Mouse (Mus musculus) cerebral cortex, adult 2 months (tissue): ENCODE data around the gene Abr.

Experiments used
- WGBS: fragments of 180-500 bp; shearing (Covaris S2); methylation state at CpG from one replicate; pipeline ENCODE4 v1.1.7; 2018; 5-methylcytosine and 5-hydroxymethylcytosine counted together

Abr gene

DNA sequence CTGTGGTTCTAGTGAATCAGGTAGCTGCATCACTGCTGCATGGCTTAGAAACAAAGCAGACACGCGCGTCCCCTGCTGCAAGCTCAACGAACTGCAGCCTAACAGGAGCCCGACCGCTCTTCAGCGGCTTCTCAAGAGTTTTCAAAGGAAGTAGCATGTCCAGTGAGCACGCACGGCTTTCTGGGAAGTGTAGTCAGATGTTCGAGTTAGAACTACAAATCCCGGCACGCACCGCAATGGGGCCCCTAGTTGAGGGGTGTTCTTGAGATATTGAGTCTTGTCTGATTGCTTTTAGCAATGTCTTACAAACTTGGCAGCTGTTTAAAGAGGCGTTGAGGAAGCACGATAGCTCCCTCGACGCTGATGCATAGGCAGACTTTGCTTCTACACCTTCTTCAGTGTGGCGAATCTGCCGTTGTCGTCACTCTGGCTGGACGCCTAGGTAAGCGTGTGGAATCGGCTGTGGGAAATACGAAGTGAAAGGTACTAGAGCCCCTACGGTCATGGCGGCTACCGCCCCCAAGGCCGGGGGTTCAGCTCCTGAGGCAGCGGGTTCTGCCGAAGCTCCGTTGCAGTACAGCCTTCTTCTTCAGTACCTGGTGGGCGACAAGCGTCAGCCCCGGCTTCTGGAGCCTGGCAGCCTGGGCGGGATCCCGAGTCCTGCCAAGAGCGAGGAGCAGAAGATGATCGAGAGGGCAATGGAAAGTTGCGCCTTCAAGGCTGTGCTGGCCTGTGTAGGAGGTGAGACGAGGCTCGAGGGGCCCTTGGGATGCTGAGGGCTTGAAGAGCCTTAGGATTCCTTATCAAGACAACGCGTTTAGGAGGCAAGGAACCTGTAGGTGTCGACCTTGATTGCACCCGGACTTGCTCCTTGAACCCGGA, 215.2 kb downstream of the Abr start, which contains the start of gene Timm22:
TSS of gene Timm22 (plus strand) at position 251 of the 882 bp plus-strand sequence.
- under 1% methylated on average over 46 of the region's 46 CpGs for WGBS

DNA sequence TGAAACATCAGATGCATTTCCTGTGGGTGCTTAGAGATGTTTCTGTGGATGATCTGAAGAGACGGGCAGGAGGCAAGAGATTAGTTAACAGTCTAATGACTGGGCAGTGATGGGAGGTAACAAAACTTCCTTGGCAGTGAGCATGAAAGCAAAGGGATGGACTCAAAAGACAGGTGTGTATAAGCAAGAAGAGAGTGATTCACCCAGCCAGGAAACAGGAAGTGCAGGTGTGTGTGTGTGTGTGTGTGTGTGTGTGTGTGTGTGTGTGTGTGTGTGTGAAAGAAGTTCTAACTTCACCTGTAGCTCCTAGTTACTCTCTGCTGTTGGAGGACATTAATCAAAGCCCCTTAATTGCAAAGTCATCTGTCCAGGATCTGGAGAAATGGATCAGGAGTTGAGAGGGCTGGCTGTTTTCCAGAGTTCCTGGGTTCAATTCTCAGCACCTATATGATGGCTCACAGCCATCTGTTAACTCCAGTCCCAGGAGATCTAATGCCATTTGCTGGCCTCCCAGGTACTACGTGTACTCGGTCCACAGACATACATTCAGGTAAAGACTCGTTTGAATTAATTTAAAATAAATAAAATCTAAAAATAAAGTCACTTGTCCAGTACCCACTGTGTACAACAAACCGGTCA, 216.4 kb downstream of the Abr start:
- 74% methylated on average over 5 of the region's 5 CpGs for WGBS

DNA sequence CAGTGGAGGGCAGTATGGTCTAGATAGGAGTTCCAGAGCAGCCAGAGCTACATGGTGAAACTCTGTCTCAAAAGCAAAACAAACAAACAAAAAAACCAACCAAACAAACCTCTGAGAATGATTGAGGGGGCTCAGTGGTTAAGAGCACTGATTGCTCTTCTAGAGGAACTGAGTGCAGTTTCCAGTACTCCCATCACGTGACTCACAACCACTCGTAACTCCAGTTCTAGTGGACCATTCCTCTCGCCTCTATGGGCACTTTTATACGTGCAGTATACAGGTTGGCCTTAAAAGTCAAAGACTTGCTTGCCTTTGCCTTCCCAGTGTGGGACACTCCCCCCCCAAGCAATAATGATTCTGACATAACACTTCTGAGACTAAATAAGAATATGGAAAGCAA, 217.0 kb downstream of the Abr start:
- 74% methylated on average over 4 of the region's 4 CpGs for WGBS

DNA sequence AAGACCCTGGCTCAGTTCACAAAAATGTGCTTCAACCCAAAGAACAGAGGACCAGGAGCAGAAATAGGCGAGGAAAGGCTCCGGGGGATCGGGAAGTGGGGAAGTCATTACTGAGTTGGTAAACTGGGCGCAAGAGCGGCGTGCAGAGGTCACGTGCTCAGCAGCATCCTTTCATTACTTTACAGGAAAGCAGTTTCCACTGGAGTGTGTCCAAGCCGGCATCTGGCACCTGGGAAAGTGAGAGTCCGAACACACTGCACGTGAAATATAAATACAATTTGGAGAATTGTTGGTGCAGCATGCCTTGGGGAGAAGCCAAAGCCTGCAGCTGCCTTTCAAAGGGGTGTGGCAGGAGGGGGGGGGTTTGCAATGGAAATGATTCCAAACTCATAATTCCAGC, 220.7 kb downstream of the Abr start:
- WGBS, result 44% methylated on average over 10 of the region's 10 CpGs

DNA sequence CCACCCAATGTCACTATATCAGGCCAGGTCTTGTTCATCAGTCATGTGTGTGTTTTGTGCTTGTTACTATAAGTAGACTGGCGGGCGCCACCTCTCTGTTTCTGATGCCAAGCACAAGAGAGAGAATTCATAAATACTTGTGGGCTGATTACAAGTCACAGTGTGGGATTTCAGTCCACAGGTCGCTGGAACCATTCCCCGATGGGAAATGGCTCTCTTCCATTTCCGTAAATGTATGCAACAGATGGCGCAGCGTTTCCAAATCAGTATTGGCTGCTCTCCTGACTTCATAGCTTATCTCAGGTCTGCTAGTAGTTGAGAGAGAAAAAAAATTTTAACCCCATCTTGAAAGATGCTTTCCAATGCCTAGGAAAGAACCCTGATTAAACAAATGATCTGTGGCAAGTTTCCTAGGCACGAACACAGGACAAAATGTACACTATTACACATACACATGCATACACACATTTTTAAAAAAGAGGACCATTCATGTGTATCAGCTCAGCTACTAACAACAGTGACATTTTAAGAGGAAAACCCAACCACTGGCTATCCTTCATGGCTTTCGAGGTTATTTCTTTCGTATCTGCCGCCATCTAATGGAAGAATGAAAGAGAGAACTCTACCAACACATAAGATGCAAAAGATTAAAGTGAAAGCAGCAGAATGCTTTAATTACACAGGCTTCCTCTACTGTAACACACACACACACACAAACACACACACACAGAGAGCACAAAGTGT, 222.4 kb downstream of the Abr start:
- WGBS, result 2% methylated on average over 11 of the region's 11 CpGs

DNA sequence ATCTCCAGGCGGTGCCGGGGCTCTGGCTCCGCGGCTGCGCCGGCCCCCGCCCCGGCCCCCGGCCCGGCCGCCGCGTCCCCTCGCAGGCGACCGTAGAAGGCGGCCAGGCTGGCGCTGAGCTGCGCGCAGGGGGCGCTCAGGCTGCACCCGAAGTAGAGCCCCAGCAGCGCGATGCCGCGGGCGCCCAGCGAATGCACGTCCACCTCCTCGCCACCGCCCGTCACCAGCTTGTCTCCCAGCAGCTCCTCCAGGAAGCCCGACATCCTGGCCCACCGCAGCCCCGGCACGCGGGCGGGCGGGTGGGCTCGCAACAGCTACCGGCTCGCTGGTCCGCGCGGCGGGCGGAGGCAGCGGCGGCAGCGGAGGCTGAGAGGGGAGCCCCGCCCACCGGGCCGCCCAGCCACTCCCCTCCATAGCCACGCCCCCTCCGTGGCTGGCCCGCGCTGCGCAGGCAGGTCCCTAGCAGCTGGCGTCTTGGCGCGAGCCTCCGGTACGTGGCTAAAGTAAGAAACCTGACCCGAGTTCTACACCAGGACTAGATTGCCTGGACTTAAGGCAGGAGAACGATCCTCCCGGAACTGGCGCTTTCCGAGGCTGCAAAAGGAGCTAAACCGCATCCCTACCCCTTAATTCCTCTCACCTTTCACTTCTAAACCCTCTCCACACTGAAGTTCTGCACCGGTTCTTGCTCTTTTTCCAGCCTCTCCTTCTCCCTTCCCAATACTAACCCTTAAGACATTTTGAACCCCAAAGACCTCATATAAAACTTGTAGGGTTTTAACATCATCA, 223.1 kb downstream of the Abr start, which contains the start of gene Nxn:
TSS of gene Nxn (minus strand) at position 343 of the 789 bp plus-strand sequence.
- WGBS, result under 1% methylated on average over 70 of the region's 70 CpGs

DNA sequence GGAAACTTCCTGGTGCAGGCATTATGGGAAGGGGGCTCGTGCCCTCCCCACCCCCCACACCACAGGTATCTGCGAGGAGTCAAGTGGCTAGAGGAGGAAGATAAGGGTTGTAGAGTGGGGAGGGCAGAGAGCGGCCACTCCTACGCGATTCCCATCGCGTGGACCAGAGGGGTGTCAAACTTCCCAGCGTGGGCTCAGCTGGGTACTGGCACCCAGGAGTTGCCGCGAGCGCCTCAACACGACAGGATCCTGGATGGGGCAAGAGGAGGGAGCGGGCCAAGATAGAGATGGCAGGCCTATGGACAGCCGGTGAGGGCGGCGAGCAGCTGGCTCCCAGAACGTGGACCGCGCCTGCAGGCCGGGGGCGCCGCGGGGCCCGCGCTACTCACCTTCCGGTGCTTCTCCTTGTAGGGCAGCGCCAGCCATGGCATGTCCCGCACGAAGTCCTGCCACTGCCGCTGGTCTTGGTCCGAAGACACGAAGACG, 223.8 kb downstream of the Abr start:
- 1% methylated on average over 32 of the region's 33 CpGs for WGBS

DNA sequence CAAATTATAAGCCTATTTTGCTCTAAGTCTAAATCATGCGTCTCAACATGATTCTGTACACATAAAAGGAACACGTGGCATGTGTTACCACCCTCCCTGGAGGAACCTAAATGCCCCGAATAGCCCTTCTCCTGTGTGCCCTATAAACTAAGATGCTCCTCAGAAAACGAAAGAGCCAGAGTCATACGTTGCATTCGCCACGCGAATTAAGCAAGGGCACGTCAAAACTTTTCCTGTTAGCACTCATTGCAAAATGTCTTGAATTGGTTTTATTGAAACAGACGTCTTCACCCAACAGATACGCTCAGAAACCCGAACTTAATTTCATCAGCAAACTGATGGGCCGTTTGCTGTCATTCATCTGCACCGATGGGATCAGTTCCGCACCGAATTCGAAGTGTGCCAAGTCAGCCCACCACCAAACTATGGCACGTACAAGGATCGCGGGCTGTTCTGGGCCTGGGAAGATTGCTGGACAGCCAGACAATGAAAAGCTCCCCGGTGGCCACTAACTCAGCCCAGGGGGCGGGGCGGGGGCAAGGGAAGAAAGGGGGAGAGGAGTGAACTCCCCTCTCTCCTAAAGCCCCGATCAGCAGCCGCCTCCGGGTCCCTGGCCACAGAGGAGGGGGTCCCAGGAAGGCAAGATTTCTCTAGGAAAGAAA, 224.3 kb downstream of the Abr start:
- WGBS, result 12% methylated on average over 26 of the region's 26 CpGs

DNA sequence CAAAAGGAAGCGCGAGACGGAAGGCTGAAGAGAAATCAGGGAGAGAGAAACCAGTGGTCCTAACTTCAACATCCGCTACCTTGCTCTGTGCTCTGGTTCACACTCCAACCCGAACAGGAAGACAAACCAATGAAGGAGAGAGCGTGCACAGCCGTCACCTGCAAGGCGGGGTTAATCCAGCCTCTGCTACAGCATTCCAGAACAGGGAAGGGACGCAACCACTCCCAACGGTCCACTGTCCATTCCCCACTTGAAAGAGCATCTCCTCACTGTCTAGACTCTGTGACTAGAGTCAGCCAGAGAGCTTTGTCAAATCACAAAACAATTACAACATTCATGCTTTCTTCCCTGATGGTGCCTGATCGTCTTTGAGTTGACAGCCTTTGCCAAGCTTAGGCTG, 229.1 kb downstream of the Abr start:
- 92% methylated on average over 11 of the region's 11 CpGs for WGBS

DNA sequence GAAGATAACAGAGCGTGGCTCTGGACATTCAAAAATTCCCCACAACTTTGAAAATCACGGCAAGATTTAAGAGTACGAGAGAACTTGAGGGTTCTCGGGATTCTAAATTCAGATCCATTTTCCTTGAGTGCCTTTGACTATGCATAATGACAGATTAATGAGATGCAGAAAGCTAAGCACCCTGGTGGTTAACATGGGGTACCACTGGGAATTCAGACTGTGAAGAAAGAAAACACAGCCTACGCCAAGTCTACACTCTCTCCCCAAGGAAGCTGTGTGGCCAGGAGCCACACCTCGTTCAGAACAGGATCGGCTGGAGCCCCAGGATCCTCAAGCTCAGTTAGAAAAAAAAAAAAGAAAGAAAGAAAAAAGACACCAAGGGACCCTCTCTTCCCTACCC, 229.6 kb downstream of the Abr start:
- 67% methylated on average over 7 of the region's 7 CpGs for WGBS

DNA sequence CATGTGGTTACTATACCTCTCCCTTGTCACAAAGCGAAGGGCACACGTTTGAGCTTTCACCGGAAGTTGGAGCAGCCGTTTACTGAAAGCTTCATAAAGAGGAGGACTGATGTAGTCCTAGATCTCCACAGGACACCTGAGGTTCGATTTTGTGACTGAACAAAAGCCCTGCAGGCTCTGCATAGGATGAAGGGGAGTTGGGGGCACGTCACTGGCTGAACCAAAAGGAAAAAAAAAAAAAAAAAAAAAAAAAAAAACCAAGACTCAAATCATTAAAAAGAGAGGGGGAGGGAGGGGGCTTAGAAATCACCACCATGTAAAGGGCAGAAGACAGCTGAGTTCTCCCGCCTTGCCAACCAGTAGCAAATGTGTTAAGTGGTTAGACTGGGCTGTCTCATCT, 233.4 kb downstream of the Abr start:
- 36% methylated on average over 7 of the region's 7 CpGs for WGBS

DNA sequence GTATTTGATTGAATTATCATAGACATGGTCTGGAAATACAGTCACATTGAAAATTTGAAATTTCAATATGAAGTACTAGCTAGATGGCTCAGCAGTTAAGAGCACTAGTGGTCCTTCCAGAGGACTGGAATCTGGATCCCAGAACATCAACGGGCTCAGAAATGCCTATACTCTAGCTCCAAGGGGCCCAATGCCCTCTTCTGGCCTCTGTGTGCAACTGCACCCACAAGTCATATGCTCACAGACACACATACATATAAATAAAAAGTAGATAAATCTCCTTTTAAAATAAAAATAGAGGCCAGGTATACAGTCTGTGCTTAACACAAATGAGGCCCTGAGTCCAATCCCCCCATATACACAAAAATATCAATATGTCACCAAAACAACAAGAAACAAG, 235.0 kb downstream of the Abr start:
- 84% methylated on average over 1 of the region's 1 CpGs for WGBS

DNA sequence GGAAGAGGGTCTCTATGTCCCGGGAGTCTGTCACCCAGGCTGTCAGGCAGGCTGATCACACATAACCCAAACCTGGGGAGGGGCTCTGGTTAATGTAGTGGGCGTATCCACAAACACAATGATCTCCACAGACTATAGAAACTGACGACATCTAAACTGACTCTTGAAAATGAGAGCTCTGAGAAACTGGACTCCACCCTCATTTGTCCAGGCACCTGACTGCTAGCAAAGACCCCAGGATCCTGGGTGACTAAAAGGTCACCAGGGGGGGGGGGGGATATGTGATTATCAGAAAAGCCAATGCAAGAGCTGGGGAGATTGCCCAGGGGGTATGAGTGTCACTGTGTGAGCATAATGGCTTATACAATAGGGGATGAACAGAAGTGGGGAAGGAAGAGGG, 236.4 kb downstream of the Abr start:
- WGBS, result 65% methylated on average over 3 of the region's 3 CpGs

DNA sequence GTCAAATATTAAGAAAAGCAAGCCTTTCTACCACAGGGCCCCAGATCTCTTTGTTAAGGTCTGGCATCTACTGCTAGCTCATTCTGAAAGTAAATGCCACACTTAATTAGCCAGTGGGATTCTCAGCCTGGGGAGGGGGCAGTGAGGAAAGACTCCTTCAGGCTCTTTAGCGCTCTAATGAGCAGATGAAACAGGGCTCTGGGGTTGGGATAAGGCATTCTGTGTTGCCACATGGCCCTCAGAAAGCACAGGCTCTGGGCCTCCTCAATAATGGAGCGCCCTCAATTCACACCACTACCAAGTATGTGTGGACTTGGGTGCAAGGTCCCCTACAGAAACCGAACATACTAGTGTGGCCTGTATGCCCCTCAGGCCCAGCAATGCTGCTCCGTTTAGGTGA, 237.1 kb downstream of the Abr start:
- 73% methylated on average over 4 of the region's 4 CpGs for WGBS

DNA sequence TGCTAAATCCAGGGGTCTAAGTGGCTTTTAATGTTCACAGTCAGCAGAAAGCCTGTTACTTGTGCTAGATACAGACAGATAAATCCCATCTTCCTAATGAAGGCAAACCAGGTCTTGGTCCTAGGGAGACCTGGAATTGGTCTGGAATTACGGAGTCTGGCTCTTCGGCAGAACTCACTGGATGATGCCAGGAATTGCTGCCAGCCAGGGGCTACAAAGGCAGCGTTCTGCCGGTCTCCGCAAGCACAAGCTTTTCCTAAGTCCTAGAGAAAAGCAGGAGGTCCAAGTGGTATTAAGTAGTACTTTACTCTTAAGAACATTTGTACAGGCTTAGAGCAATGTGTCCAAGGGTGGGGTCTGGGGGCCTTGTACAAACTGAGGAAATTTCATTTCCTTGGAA, 237.8 kb downstream of the Abr start:
- 66% methylated on average over 5 of the region's 5 CpGs for WGBS

DNA sequence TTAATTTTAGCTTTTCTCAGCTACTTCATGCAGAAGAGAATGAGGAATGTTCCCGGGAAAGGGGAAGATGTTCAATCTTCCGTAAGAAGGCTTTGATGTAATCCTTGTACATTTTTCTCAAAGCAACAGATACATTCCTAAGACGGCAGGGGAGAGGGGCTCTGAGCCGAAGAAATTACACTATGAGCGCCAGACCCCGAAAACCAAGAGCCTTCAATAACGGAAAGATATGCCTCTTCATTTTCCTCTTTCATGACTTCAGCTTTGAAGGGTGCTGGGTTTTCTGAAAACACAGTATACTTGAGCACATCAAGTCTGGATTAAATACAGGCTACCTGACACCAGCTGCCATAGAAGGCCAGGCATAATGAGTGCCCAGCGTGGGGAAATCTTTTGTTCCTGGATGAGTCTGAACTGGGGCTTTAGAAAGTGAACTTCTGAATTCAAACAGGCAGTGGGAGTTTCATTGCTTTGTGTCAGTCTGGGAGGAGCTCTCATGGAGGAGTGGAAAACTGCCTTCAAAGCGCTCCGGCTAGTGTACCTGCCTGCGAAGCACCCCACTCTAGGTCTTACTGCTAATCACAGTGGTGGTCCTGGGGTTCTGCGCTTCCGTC, 239.3 kb downstream of the Abr start:
- 65% methylated on average over 13 of the region's 13 CpGs for WGBS

DNA sequence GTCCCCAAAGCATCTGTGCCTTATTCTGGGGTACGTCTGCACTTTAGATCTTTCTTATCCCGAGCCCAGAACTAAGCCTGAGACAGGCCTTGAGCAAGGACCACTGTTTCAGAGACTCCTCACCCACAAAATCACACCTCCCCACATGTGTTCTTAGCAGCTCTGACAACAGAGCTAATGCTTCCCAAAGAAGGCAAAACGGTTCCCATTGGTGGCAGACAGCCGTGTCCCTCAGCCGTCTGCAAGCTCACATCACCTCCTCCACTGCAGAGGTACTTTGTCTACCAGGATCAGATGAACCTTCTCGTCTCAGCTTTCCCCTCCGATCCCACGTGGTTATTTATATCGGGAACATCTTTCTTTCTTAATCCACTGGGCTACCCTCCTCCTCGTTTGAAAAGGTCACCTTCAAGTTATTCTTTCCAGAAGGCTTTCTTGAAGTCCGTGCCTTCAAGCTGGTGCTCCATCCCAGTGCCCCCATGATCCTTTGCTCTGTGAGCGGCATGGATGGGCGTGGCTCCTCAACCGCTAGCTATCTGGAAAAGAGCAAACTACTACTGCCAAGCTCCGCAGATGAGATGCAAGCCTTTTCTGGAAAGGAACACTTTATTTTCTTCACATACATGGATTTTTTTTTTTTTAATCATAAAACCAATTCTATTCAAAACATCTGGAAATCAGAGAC, 240.8 kb downstream of the Abr start:
- 71% methylated on average over 15 of the region's 15 CpGs for WGBS

DNA sequence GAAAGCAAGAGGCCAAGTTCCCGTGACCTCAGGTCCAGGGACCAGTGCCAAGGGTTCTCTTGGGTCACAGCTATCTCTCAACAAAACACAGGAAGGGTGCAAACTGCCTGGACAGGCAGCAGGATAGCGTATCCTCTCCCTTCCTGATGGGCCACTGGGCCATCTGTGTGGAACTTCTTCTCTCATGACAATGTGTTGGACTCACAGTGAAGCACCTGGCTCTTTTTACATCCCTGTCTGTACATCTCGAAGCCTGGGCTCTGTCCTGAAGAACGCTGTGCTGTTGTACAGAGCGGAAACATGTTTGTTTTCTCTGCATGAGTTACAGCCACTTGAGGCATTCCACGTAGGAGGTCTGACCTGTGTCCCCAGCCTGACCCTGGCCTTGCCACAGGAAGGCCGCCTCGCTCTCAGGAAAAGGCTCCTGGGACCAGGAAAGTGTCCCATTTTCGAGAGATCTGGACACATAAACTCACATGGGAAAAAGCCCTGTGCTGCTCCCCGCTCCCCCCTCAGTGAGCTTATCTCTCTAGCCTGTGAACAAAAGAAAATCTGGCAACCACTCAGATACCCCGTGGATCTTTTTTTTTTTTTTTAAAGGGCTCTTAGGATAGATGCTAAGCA, 242.1 kb downstream of the Abr start:
- 70% methylated on average over 11 of the region's 11 CpGs for WGBS

DNA sequence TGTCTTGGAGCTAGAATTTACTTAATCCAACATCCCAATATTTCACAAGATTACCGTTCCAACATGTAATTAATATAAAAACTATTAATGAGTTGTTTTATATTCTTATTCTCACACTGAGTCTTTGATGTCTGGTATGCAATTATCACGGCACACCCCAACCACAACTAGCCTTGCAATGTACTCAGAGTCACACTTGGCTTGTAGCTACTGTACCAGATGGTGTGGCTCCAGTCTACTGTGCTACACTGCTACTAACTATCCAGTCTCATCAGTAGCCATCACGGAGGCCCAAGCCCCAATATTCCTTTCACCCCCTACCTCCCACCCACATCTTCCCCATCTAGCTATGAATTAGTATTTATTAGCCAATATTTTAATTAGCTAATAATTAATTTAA, 245.7 kb downstream of the Abr start:
- 84% methylated on average over 3 of the region's 3 CpGs for WGBS
